Mouse (Mus musculus) erythroblast, adult 5-6 weeks (primary cell): ENCODE measurements around the gene Olfr616. TPM values are rescaled to one million over a fixed set of nuclear protein-coding genes. Genes with fewer than 3 reads are reported as not detected.
"Not testable (repeated sequence)": the region's sequence is repeated elsewhere in the genome, so short reads cannot be mapped to it uniquely, and the experiment has no call there.

ENCODE experiments used
- ATAC-seq: replicated peaks from 2 replicates; pipeline ENCODE4 v1.8.0; 2016; ENCODE audit warnings: moderate number of reproducible peaks, mild to moderate bottlenecking, moderate TSS enrichment, inconsistent platforms; ENCODE audit not compliant: poor library complexity, low FRiP score, severe bottlenecking
- total RNA-seq, 2 experiments: library from RNA; stranded (forward) in 1 of 2; stranded (reverse) in 1 of 2; fragments of 150-400 nt in 1 of 2; fragments of 200-764, 138-1000 nt in 1 of 2; gene quantifications; 2 replicates each; pipeline versions ENCODE4 v1.2.3 to v1.2.4; 2015 to 2017; ENCODE audit warnings: low replicate concordance in 2 of 2

Olfr616 gene
- total RNA-seq (2015; ENCODE audit: low replicate concordance) (not detected in 2 replicates), total RNA-seq (2017; ENCODE audit: low replicate concordance) (not detected in 2 replicates)

- no peak for ATAC-seq
These were observed at the start of gene Olfr616 for GRCm38 (mm10) chr7:103569043-103569442. Gene Olfr616, minus strand, starts transcription at chr7:103569143.

DNA sequence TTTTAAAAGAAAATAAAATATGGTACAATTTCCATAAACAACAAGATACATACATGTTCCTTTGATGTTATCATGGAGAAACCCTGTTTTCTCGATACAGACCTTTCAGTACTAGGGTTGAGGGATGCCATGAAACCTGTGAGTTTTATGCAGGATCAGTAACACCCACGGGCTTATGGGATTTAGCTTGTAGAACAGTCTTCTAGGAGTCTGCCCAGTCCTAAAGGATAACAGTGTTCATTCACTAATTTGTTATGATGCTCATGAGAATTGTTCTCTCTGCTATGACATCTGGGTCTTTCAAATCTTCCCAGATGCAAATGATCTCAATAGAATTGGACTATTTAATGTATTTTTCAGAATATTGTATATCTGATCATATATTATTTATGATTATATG, 43.5 kb upstream of the Olfr616 start, which contains the start of gene Olfr620:
Gene Olfr620 (minus strand): TSS at position 101 of the 400 bp plus-strand sequence.
- no peak for ATAC-seq

- ATAC-seq: no peak
These were observed 38.5 kb upstream of the Olfr616 start for GRCm38 (mm10) chr7:103607425-103607824.

DNA sequence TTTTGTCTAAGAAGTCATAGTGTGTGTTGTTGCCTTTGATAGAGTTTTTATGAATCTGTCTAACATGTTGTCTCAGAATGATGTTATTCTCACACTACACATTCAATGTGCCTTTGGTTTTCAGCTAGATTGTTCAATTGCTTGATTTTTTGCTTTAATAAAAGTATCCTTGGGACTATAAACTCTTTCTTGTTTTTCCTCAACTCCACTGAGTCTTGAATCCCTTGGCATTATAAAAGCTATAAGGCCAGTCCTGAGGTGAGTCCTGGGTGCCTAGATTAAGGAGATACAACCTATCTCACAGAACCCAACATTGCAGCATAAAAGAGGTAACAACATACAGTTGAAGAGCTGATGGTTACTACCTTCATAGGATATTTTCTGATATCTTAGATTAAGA, 31.3 kb upstream of the Olfr616 start, which contains the start of gene Olfr619:
Gene Olfr619 (plus strand): TSS at position 301 of the 400 bp plus-strand sequence.
- ATAC-seq: no peak

DNA sequence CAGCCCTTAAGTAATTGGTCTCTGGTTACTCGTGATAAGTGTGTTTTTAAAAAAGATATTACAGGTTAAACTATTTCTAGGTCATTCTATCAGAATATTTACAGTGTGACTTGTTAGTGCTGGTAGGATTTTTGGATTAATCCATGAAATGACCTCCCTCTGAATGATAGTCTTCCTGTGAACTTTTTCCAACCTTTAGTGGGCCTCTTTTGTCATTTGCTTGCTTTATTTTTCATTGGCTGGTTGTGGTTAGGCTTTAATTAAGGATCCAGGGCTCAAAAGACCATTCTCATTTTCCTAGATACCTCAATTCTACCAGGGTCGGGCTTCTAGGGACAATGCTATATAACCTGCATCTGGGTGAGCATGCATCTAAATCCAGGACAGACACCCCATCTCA, 20.9 kb upstream of the Olfr616 start, which contains the start of gene Olfr618:
Gene Olfr618 (plus strand): TSS at position 301 of the 400 bp plus-strand sequence.
- no peak for ATAC-seq

- no peak for ATAC-seq
These were observed 3.8 kb upstream of the Olfr616 start, which contains the start of gene Olfr617 for GRCm38 (mm10) chr7:103572761-103573160. Gene Olfr617, plus strand, starts transcription at chr7:103573061.

DNA sequence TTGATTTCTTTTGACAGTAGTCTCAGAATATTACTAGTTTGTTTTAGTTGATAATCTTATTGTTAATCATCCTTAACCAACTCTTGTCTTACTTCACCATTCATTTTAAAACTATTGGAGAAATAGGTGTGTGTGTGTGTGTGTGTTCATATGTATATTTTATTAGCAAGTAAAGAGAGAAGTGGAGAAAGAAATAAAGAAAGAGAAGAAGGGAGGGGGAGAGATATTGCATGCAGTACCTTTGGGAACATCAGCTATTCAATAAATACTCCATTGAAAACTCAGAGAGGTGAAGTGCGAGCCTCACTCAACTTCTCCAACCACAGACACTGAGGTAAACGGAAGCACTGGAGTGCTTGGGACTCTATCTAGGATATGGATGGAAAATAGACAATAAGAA, 13.2 kb downstream of the Olfr616 start, which contains the start of gene Olfr615:
Gene Olfr615 (plus strand): TSS at position 301 of the 400 bp plus-strand sequence.
- ATAC-seq: no peak

DNA sequence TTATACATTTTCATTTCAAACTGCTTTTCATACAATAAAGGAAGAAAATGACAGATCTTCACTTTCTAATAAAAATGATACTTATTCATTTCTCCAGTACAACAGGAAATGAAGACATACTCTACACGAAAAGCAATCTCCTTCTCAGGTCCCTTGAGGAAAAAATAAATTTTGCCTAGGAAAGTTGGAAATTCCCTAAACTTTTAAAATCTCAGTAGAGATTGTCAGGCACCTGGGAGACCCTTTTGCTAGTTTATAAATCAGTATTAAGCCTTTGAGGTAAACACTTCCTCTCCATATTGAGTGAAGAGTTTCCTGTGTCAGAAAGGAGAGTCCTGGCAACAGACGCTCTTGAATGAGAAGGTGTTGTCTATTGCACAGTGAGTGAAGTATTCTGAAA, 21.2 kb downstream of the Olfr616 start, which contains the start of gene Olfr613:
Gene Olfr613 (plus strand): TSS at position 301 of the 400 bp plus-strand sequence.
- ATAC-seq: no peak

DNA sequence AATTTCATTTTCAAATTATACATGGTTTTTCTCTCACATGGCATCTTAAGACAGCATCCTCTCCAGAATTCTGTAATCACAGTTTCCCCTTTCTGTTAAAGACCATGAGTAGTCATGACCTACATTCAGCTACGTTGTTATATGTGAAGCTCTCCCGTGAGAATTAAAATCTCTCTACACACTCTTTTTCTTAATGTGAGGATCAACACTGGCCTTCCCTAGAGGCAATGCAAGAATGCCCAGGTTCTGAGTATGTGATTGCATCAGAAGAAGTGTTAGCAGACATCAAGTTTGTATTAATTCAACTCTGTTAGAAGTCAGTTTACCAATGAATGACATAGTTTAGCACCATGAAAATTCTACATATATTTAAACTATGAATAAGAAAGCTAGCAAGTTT, 26.3 kb downstream of the Olfr616 start, which contains the start of gene Olfr612:
Gene Olfr612 (minus strand): TSS at position 101 of the 400 bp plus-strand sequence.
- not testable (repeated sequence) for ATAC-seq

GRCm38 (mm10) chr7:103520746-103521145, 48.2 kb downstream of the Olfr616 start, which contains the start of gene Olfr611:
Gene Olfr611, minus strand, starts transcription at chr7:103520846.
- ATAC-seq: not testable (repeated sequence)

Other genes with a start within 250 kb of the Olfr616 start
Only the 30 nearest of the 32 such genes appear.
- gene Olfr599, start 233.2 kb downstream of the Olfr616 start, total RNA-seq (2015; ENCODE audit: low replicate concordance): not detected in 2 replicates
- not detected in 2 replicates for gene Olfr599, start 233.2 kb downstream of the Olfr616 start, total RNA-seq (2017; ENCODE audit: low replicate concordance)
- gene Olfr600, start 219.5 kb downstream of the Olfr616 start, total RNA-seq (2015; ENCODE audit: low replicate concordance): not detected in 2 replicates
- not detected in 2 replicates for gene Olfr600, start 219.5 kb downstream of the Olfr616 start, total RNA-seq (2017; ENCODE audit: low replicate concordance)
- gene Olfr601, start 206.5 kb downstream of the Olfr616 start, total RNA-seq (2015; ENCODE audit: low replicate concordance): not detected in 2 replicates
- gene Olfr601, start 206.5 kb downstream of the Olfr616 start, total RNA-seq (2017; ENCODE audit: low replicate concordance): not detected in 2 replicates
- gene Olfr603, start 183.0 kb downstream of the Olfr616 start, total RNA-seq (2015; ENCODE audit: low replicate concordance): not detected in 2 replicates
- gene Olfr603, start 183.0 kb downstream of the Olfr616 start, total RNA-seq (2017; ENCODE audit: low replicate concordance): not detected in 2 replicates
- not detected in 2 replicates for gene Usp17lc, start 154.1 kb downstream of the Olfr616 start, total RNA-seq (2015; ENCODE audit: low replicate concordance)
- gene Usp17lc, start 154.1 kb downstream of the Olfr616 start, total RNA-seq (2017; ENCODE audit: low replicate concordance): not detected in 2 replicates
- gene Olfr605, start 123.7 kb downstream of the Olfr616 start, total RNA-seq (2015; ENCODE audit: low replicate concordance): not detected in 2 replicates
- not detected in 2 replicates for gene Olfr605, start 123.7 kb downstream of the Olfr616 start, total RNA-seq (2017; ENCODE audit: low replicate concordance)
- not detected in 2 replicates for gene Olfr606, start 120.1 kb downstream of the Olfr616 start, total RNA-seq (2015; ENCODE audit: low replicate concordance)
- gene Olfr606, start 120.1 kb downstream of the Olfr616 start, total RNA-seq (2017; ENCODE audit: low replicate concordance): not detected in 2 replicates
- gene Olfr607, start 105.0 kb downstream of the Olfr616 start, total RNA-seq (2015; ENCODE audit: low replicate concordance): not detected in 2 replicates
- gene Olfr607, start 105.0 kb downstream of the Olfr616 start, total RNA-seq (2017; ENCODE audit: low replicate concordance): not detected in 2 replicates
- gene Olfr608, start 99.3 kb downstream of the Olfr616 start, total RNA-seq (2015; ENCODE audit: low replicate concordance): not detected in 2 replicates
- gene Olfr608, start 99.3 kb downstream of the Olfr616 start, total RNA-seq (2017; ENCODE audit: low replicate concordance): not detected in 2 replicates
- gene Olfr609, start 71.1 kb downstream of the Olfr616 start, total RNA-seq (2015; ENCODE audit: low replicate concordance): not detected in 2 replicates
- gene Olfr609, start 71.1 kb downstream of the Olfr616 start, total RNA-seq (2017; ENCODE audit: low replicate concordance): not detected in 2 replicates
- not detected in 2 replicates for gene Olfr610, start 57.0 kb downstream of the Olfr616 start, total RNA-seq (2015; ENCODE audit: low replicate concordance)
- not detected in 2 replicates for gene Olfr610, start 57.0 kb downstream of the Olfr616 start, total RNA-seq (2017; ENCODE audit: low replicate concordance)
- gene Olfr611, start 48.3 kb downstream of the Olfr616 start, total RNA-seq (2015; ENCODE audit: low replicate concordance): not detected in 2 replicates
- not detected in 2 replicates for gene Olfr611, start 48.3 kb downstream of the Olfr616 start, total RNA-seq (2017; ENCODE audit: low replicate concordance)
- gene Olfr612, start 26.4 kb downstream of the Olfr616 start, total RNA-seq (2015; ENCODE audit: low replicate concordance): not detected in 2 replicates
- gene Olfr612, start 26.4 kb downstream of the Olfr616 start, total RNA-seq (2017; ENCODE audit: low replicate concordance): 0.85 TPM in 1 of 2 replicates, not detected in the other
- gene Olfr613, start 21.1 kb downstream of the Olfr616 start, total RNA-seq (2015; ENCODE audit: low replicate concordance): not detected in 2 replicates
- gene Olfr613, start 21.1 kb downstream of the Olfr616 start, total RNA-seq (2017; ENCODE audit: low replicate concordance): 0.70 TPM in 1 of 2 replicates, not detected in the other
- gene Olfr615, start 13.1 kb downstream of the Olfr616 start, total RNA-seq (2015; ENCODE audit: low replicate concordance): not detected in 2 replicates
- gene Olfr615, start 13.1 kb downstream of the Olfr616 start, total RNA-seq (2017; ENCODE audit: low replicate concordance): not detected in 2 replicates
- not detected in 2 replicates for gene Olfr617, start 3.9 kb upstream of the Olfr616 start, total RNA-seq (2015; ENCODE audit: low replicate concordance)
- not detected in 2 replicates for gene Olfr617, start 3.9 kb upstream of the Olfr616 start, total RNA-seq (2017; ENCODE audit: low replicate concordance)
- not detected in 2 replicates for gene Olfr618, start 21.0 kb upstream of the Olfr616 start, total RNA-seq (2015; ENCODE audit: low replicate concordance)
- not detected in 2 replicates for gene Olfr618, start 21.0 kb upstream of the Olfr616 start, total RNA-seq (2017; ENCODE audit: low replicate concordance)
- not detected in 2 replicates for gene Olfr619, start 31.4 kb upstream of the Olfr616 start, total RNA-seq (2015; ENCODE audit: low replicate concordance)
- not detected in 2 replicates for gene Olfr619, start 31.4 kb upstream of the Olfr616 start, total RNA-seq (2017; ENCODE audit: low replicate concordance)
- gene Olfr620, start 43.4 kb upstream of the Olfr616 start, total RNA-seq (2015; ENCODE audit: low replicate concordance): not detected in 2 replicates
- not detected in 2 replicates for gene Olfr620, start 43.4 kb upstream of the Olfr616 start, total RNA-seq (2017; ENCODE audit: low replicate concordance)
- gene Olfr622, start 73.6 kb upstream of the Olfr616 start, total RNA-seq (2015; ENCODE audit: low replicate concordance): not detected in 2 replicates
- not detected in 2 replicates for gene Olfr622, start 73.6 kb upstream of the Olfr616 start, total RNA-seq (2017; ENCODE audit: low replicate concordance)
- not detected in 2 replicates for gene Olfr623, start 94.6 kb upstream of the Olfr616 start, total RNA-seq (2015; ENCODE audit: low replicate concordance)
- gene Olfr623, start 94.6 kb upstream of the Olfr616 start, total RNA-seq (2017; ENCODE audit: low replicate concordance): not detected in 2 replicates
- gene Olfr624, start 102.0 kb upstream of the Olfr616 start, total RNA-seq (2015; ENCODE audit: low replicate concordance): 0.21 TPM in 1 of 2 replicates, not detected in the other
- gene Olfr624, start 102.0 kb upstream of the Olfr616 start, total RNA-seq (2017; ENCODE audit: low replicate concordance): not detected in 2 replicates
- gene Olfr625-ps1, start 113.6 kb upstream of the Olfr616 start, total RNA-seq (2015; ENCODE audit: low replicate concordance): not detected in 2 replicates
- not detected in 2 replicates for gene Olfr625-ps1, start 113.6 kb upstream of the Olfr616 start, total RNA-seq (2017; ENCODE audit: low replicate concordance)
- not detected in 2 replicates for gene Olfr243, start 145.5 kb upstream of the Olfr616 start, total RNA-seq (2015; ENCODE audit: low replicate concordance)
- 0.28 TPM in 1 of 2 replicates, not detected in the other for gene Olfr243, start 145.5 kb upstream of the Olfr616 start, total RNA-seq (2017; ENCODE audit: low replicate concordance)
- not detected in 2 replicates for gene Olfr628, start 161.2 kb upstream of the Olfr616 start, total RNA-seq (2015; ENCODE audit: low replicate concordance)
- gene Olfr628, start 161.2 kb upstream of the Olfr616 start, total RNA-seq (2017; ENCODE audit: low replicate concordance): not detected in 2 replicates
- gene Olfr629, start 175.8 kb upstream of the Olfr616 start, total RNA-seq (2015; ENCODE audit: low replicate concordance): not detected in 2 replicates
- 0.43 TPM in 1 of 2 replicates, not detected in the other for gene Olfr629, start 175.8 kb upstream of the Olfr616 start, total RNA-seq (2017; ENCODE audit: low replicate concordance)
- not detected in 2 replicates for gene Olfr630, start 188.2 kb upstream of the Olfr616 start, total RNA-seq (2015; ENCODE audit: low replicate concordance)
- 1.5 TPM in 1 of 2 replicates, not detected in the other for gene Olfr630, start 188.2 kb upstream of the Olfr616 start, total RNA-seq (2017; ENCODE audit: low replicate concordance)
- 2.7 and 5.6 TPM in 2 replicates for gene Olfr69, start 202.5 kb upstream of the Olfr616 start, total RNA-seq (2015; ENCODE audit: low replicate concordance)
- gene Olfr69, start 202.5 kb upstream of the Olfr616 start, total RNA-seq (2017; ENCODE audit: low replicate concordance): 0.70 and 1.1 TPM in 2 replicates
- 1.0 and 1.3 TPM in 2 replicates for gene Olfr68, start 210.6 kb upstream of the Olfr616 start, total RNA-seq (2015; ENCODE audit: low replicate concordance)
- 1.4 and 1.5 TPM in 2 replicates for gene Olfr68, start 210.6 kb upstream of the Olfr616 start, total RNA-seq (2017; ENCODE audit: low replicate concordance)
- 5.0 and 10.2 TPM in 2 replicates for gene Olfr67, start 222.7 kb upstream of the Olfr616 start, total RNA-seq (2015; ENCODE audit: low replicate concordance)
- gene Olfr67, start 222.7 kb upstream of the Olfr616 start, total RNA-seq (2017; ENCODE audit: low replicate concordance): 2.8 and 4.2 TPM in 2 replicates